Mouse (Mus musculus) Patski (cell line): ENCODE measurements around the gene Fam214a. TPM values are rescaled to one million over a fixed set of nuclear protein-coding genes. Genes with fewer than 3 reads are reported as not detected.

Experiments used
- ATAC-seq: fragments of 100-300 bp; one replicate; pipeline ENCODE4 v1.8.0; 2021
- CTCF ChIA-PET: fragments of 350-600 bp; sonication (Branson Sonifier 250); formaldehyde crosslinking; loops from one replicate; lab custom pipeline; 2022; ENCODE audit warnings: inconsistent platforms; lab: Charles Lee
- POLR2A ChIA-PET: fragments of 350-600 bp; sonication (Branson Sonifier 250); formaldehyde crosslinking; loops from one replicate; lab custom pipeline; 2022; ENCODE audit warnings: antibody characterized with exemption, inconsistent platforms; lab: Charles Lee
- DNase-seq: peaks from one replicate; pipeline ENCODE4 v3.0.0-alpha.2; 2011; ENCODE audit warnings: low read depth, low spot score
- H3K27me3 ChIP-seq: fragments of 371-371 bp; one replicate; pipeline ENCODE4 v1.5.1; 2021
- CTCF ChIP-seq: fragments of 100-300 bp; IDR thresholded peaks from one replicate; pipeline ENCODE4 v1.5.1; 2021
- in situ Hi-C: fragments of 300-500 bp; cut with MboI; formaldehyde crosslinking; loops from 3 replicates; pipeline ENCODE4 v1.11.1; 2018; ENCODE audit warnings: low pct_unique_long_range_greater_than_20kb, mixed read lengths
- polyA plus RNA-seq: library from polyadenylated mRNA; unstranded; gene quantifications from one replicate; pipeline ENCODE4 v1.2.3, GENCODE M21; 2021

Fam214a gene
- polyA plus RNA-seq, 1 experiment from 2014 or later = 14.3 TPM

DNA sequence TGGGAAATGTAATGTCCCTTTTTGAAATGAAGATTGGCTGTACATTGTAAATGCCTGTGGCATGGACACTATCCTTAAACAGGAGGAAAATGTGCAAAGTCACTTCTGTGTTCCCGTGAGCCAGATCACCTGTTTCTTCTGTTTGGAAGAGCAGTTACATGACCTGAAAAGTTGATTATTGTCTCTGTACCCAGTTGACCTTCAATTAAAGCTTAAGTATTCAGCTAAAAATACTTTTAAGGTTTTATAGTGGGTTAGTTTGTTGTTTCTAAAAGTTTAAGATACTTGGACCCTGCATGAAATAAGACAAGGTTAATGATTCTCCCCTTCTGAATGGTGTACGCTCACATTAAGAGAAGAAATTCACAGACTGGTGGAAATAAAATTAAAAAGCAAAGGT is 87.9 kb downstream of the Fam214a start:
- TF ChIP-seq CTCF = no peak
- ATAC-seq = no peak
- no peak for DNase-seq
- ChIA-PET CTCF (interaction anchor here (2.1 kb wide), 1 partner anchor 10 kb away, joined by 23 read pairs; no protein-coding TSS in a partner anchor), POLR2A (no interaction called here)
- in situ Hi-C loops = loop anchor here (10.0 kb wide), 2 partner anchors 164 to 244 kb away; no protein-coding TSS in a partner anchor
- no peaks in the 10 kb centered on the region for H3K27me3 ChIP-seq

GRCm38 (mm10) chr9:75041840-75042525 is 89.3 kb downstream of the Fam214a start:
- no peaks in the 10 kb centered on the region for H3K27me3 ChIP-seq
- in situ Hi-C loops = loop anchor here (10.0 kb wide), 2 partner anchors 163 to 243 kb away; no protein-coding TSS in a partner anchor
- DNase-seq (no peak), ATAC-seq (no peak)
- ChIA-PET POLR2A (no interaction called here), CTCF (interaction anchor here (0.7 to 1.4 kb wide), 4 partner anchors 9 to 135 kb away, joined by 3 to 6 read pairs (median 4); no protein-coding TSS in a partner anchor)
- no peak for TF ChIP-seq CTCF

DNA sequence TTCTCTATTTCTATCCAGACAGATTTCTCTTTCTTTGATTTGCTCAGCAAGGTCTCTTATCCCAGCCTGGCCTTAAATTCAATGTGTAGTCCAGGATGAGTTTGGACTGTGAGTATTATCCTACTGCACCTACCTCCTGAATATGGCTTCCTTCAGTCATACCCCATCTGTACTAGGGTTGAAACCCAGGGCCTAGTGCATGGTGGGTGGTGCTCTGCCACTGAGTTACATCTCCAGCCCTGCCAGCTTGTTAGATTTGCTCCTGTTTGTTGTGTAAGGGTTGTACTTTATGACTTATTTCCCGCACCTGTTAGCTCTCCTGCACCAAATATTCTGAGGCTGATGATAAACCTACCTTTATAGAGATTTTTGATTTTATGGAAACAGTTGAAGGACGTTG is 90.5 kb downstream of the Fam214a start:
- no peak for TF ChIP-seq CTCF
- CTCF ChIA-PET = interaction anchor here (1.2 to 1.4 kb wide), 2 partner anchors 22 to 136 kb away, joined by 3 to 6 read pairs; no protein-coding TSS in a partner anchor
- in situ Hi-C loops = loop anchor here (10.0 kb wide), 2 partner anchors 162 to 242 kb away; no protein-coding TSS in a partner anchor
- POLR2A ChIA-PET = interaction anchor here (0.6 kb wide), 1 partner anchor 67 kb away, joined by 3 read pairs; no protein-coding TSS in a partner anchor
- no peaks in the 10 kb centered on the region for H3K27me3 ChIP-seq
- DNase-seq = no peak
- no peak for ATAC-seq

- TF ChIP-seq CTCF = no peak
- no peak for ATAC-seq
- POLR2A ChIA-PET = interaction anchor here (0.6 kb wide), 1 partner anchor 25 kb away, joined by 4 read pairs; no protein-coding TSS in a partner anchor
- no peaks in the 10 kb centered on the region for H3K27me3 ChIP-seq
- no peak for DNase-seq
- CTCF ChIA-PET = interaction anchor here (1.1 to 1.5 kb wide), 3 partner anchors 9 to 14 kb away, joined by 4 to 5 read pairs (median 4); partner anchors contain the start of gene Arpp19
- in situ Hi-C loops = loop anchor here (10.0 kb wide), 2 partner anchors 158 to 238 kb away; no protein-coding TSS in a partner anchor
Measured at GRCm38 (mm10) chr9:75047079-75047478, 94.4 kb downstream of the Fam214a start.

DNA sequence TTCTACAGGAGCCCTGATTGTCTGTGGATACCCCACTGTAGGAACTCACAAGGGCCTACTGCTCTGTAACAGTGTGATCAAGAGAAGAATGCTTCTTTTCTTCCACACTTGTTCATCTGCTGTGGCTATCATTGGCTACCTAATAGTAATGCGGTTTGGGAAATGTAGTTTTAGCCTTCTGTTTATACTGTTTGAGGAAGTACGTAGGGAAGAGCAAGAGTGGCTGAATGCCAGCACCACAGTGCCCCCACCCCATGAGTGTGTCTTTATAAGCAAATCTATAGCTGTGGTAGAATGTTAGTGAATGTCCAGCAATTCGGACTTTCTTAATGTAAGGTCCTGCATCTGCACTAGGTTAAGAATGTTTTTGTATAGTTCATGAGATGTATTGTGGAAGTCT is 96.4 kb downstream of the Fam214a start:
- CTCF ChIA-PET = interaction anchor here (0.9 to 3.1 kb wide), 18 partner anchors 9 to 264 kb away, joined by 3 to 24 read pairs (median 4); partner anchors contain the start of genes Arpp19 and Myo5c
- in situ Hi-C loops = loop anchor here (10.0 kb wide), 2 partner anchors 156 to 236 kb away; no protein-coding TSS in a partner anchor
- H3K27me3 ChIP-seq = no peaks in the 10 kb centered on the region
- TF ChIP-seq CTCF = no peak
- no peak for ATAC-seq
- DNase-seq = no peak
- POLR2A ChIA-PET = no interaction called here

DNA sequence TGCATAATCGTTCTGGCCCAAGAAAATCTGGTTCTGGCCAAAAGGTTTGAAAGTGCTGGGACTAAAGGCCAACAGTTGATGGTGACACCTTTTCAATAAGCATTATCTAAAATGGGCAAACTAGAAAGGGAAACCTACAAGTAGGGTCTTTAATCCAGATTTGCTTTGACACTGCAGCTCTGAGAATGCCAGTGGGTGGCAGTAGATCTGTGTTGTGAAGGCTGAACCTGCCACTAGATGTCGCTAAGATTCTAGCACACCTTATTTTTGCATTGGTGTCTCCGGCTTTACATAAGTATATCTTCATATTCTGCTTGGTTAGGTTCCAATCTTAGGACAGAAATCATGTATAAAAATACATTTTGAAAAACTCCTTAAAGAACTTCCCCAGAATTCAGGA is 97.3 kb downstream of the Fam214a start:
- no peaks in the 10 kb centered on the region for H3K27me3 ChIP-seq
- in situ Hi-C loops = loop anchor here (25.0 kb wide), 1 partner anchor 387 kb away; the partner anchor contains the start of gene Leo1
- ATAC-seq (peak; percentile 65), DNase-seq (no peak)
- ChIA-PET CTCF (interaction anchor here (0.5 to 3.1 kb wide), 28 partner anchors 9 to 263 kb away, joined by 3 to 24 read pairs (median 4); partner anchors contain the start of genes Arpp19 and Myo5c), POLR2A (no interaction called here)
- TF ChIP-seq CTCF = peak; percentile 97

DNA sequence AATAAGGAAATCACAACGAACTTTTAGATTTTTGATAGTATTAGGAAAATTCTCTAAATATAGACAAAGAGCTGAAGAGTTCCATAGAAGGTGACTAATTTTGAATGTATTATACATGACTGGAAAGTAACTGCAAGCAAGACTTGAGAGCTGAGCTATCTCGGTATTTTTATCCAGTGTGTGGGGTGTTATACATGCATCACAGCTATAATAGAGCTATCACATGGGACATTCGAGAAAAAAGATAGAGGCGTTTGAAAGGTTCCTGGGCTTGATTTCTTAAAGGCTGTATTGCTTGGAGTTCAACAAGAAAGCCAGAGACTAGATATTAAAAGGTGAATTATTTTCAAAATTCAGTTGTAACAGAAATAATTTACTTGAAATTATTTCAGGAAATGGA is 99.2 kb downstream of the Fam214a start:
- no peaks in the 10 kb centered on the region for H3K27me3 ChIP-seq
- ChIA-PET CTCF (interaction anchor here (0.7 kb wide), 1 partner anchor 24 kb away, joined by 3 read pairs; no protein-coding TSS in a partner anchor), POLR2A (interaction anchor here (0.7 kb wide), 1 partner anchor 15 kb away, joined by 3 read pairs; the partner anchor contains the start of gene Arpp19)
- ATAC-seq (no peak), DNase-seq (no peak)
- no peak for TF ChIP-seq CTCF
- in situ Hi-C loops = loop anchor here (25.0 kb wide), 1 partner anchor 385 kb away; the partner anchor contains the start of gene Leo1

DNA sequence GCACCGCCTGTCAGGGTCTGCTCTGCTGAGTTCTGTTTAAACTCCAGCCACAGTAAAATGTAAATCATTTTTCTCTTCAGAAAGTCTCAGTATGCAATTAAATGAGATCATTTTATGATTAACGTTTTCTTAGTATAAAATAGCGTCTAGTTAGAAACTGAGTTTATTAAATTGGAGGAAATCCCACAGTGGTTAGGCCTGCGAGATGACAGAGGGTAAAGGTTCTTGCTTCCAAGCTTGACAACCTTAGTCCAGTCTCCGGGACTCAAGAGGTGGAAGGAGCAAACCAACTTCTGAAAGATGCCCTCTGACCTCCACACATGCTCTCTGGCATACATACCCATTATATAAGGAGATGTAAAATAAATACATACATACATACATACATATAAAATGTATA is 102.4 kb downstream of the Fam214a start:
- ATAC-seq = no peak
- in situ Hi-C loops = loop anchor here (25.0 kb wide), 1 partner anchor 382 kb away; the partner anchor contains the start of gene Leo1
- H3K27me3 ChIP-seq = no peaks in the 10 kb centered on the region
- ChIA-PET POLR2A (no interaction called here), CTCF (interaction anchor here (1.6 kb wide), 1 partner anchor 8 kb away, joined by 6 read pairs; no protein-coding TSS in a partner anchor)
- no peak for TF ChIP-seq CTCF
- no peak for DNase-seq

- no peaks in the 10 kb centered on the region for H3K27me3 ChIP-seq
- TF ChIP-seq CTCF = no peak
- ATAC-seq (no peak), DNase-seq (no peak)
- in situ Hi-C loops = loop anchor here (25.0 kb wide), 1 partner anchor 372 kb away; the partner anchor contains the start of gene Leo1
- ChIA-PET CTCF (interaction anchor here (1.1 to 3.1 kb wide), 5 partner anchors 9 to 146 kb away, joined by 3 to 13 read pairs (median 6); no protein-coding TSS in a partner anchor), POLR2A (interaction anchor here (0.9 kb wide), 1 partner anchor 27 kb away, joined by 3 read pairs; no protein-coding TSS in a partner anchor)
Measured at GRCm38 (mm10) chr9:75064678-75065331, 112.1 kb downstream of the Fam214a start.
